Mouse (Mus musculus) bone marrow macrophage, adult 2 months (primary cell): ENCODE data around the gene Cdyl.

Experiments
- CTCF ChIP-seq: IDR thresholded peaks from 2 replicates; pipeline ENCODE4 v1.5.1; 2012; ENCODE audit warnings: low read depth, mild to moderate bottlenecking, low read length, moderate library complexity
- POLR2A ChIP-seq: IDR thresholded peaks from 2 replicates; pipeline ENCODE4 v1.6.1; 2012; ENCODE audit warnings: mild to moderate bottlenecking, low read depth, low read length, borderline replicate concordance

DNA sequence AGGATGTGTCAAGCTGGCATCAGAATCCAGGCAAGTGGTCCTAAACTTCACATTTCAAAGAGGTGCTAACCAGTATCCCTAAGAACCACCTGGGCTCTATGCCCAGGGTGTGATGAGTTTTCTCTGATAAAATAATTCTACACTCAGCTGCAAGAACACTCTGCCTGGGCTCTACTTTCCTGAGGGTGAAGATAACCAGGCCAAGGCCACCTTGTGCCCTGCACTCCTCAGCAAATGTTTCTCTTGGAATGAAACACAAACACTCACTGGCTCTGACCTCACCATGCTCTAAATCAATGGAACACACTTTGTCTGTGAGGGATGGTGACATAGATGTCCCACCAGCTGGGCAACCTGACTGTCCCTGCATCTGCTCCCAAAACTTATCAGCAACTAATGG lies 48.9 kb upstream of the Cdyl start:
- TF ChIP-seq CTCF (no peak), POLR2A (no peak)
